Mouse (Mus musculus): Measurements from ENCODE around the gene Spcs1. TPM values are rescaled to one million over a fixed set of nuclear protein-coding genes. Genes with fewer than 3 reads are reported as not detected.

The Spcs1 gene
- polyA plus RNA-seq (2014; fragmentation: Illumina TruSeq; extraction: RNeasy Lipid Tissue Mini Kit (QIAGEN cat#74804); ENCODE audit: low read depth, low replicate concordance), result 331 TPM

GRCm38 (mm10) chr14:31001307-31002205 lies at the start of gene Spcs1, which contains the start of gene Glt8d1:
Gene Spcs1, minus strand, starts transcription at chr14:31001672.
Gene Glt8d1, plus strand, starts transcription at chr14:31001400.

GRCm38 (mm10) chr14:31018860-31019291 lies 17.4 kb upstream of the Spcs1 start, which contains the start of the genes Pbrm1 and Gnl3:
Gene Pbrm1, plus strand, starts transcription at chr14:31019138.
Gene Gnl3, minus strand, starts transcription at chr14:31019152.

GRCm38 (mm10) chr14:30951154-30951825 lies 50.2 kb downstream of the Spcs1 start, which contains the start of gene Nek4:
Gene Nek4, plus strand, starts transcription at chr14:30951377.

Other genes starting within 250 kb of the Spcs1 start
- 5.6 TPM for gene Tmem110, start 176.1 kb downstream of the Spcs1 start, polyA plus RNA-seq (2014; fragmentation: Illumina TruSeq; extraction: RNeasy Lipid Tissue Mini Kit (QIAGEN cat#74804); ENCODE audit: low read depth, low replicate concordance)
- gene Mustn1, start 122.5 kb downstream of the Spcs1 start, polyA plus RNA-seq (2014; fragmentation: Illumina TruSeq; extraction: RNeasy Lipid Tissue Mini Kit (QIAGEN cat#74804); ENCODE audit: low read depth, low replicate concordance), result 8.3 TPM
- gene Itih4, start 115.2 kb downstream of the Spcs1 start, polyA plus RNA-seq (2014; fragmentation: Illumina TruSeq; extraction: RNeasy Lipid Tissue Mini Kit (QIAGEN cat#74804); ENCODE audit: low read depth, low replicate concordance), result not detected
- 0.19 TPM for gene Itih3, start 77.9 kb downstream of the Spcs1 start, polyA plus RNA-seq (2014; fragmentation: Illumina TruSeq; extraction: RNeasy Lipid Tissue Mini Kit (QIAGEN cat#74804); ENCODE audit: low read depth, low replicate concordance)
- gene Itih1, start 58.4 kb downstream of the Spcs1 start, polyA plus RNA-seq (2014; fragmentation: Illumina TruSeq; extraction: RNeasy Lipid Tissue Mini Kit (QIAGEN cat#74804); ENCODE audit: low read depth, low replicate concordance), result not detected
- gene Nek4, start 50.3 kb downstream of the Spcs1 start, polyA plus RNA-seq (2014; fragmentation: Illumina TruSeq; extraction: RNeasy Lipid Tissue Mini Kit (QIAGEN cat#74804); ENCODE audit: low read depth, low replicate concordance), result 16.5 TPM
- 78.8 TPM for gene Glt8d1, start 272 bp downstream of the Spcs1 start, polyA plus RNA-seq (2014; fragmentation: Illumina TruSeq; extraction: RNeasy Lipid Tissue Mini Kit (QIAGEN cat#74804); ENCODE audit: low read depth, low replicate concordance)
- gene Pbrm1, start 17.5 kb upstream of the Spcs1 start, polyA plus RNA-seq (2014; fragmentation: Illumina TruSeq; extraction: RNeasy Lipid Tissue Mini Kit (QIAGEN cat#74804); ENCODE audit: low read depth, low replicate concordance), result 84.8 TPM
- 120 TPM for gene Gnl3, start 17.5 kb upstream of the Spcs1 start, polyA plus RNA-seq (2014; fragmentation: Illumina TruSeq; extraction: RNeasy Lipid Tissue Mini Kit (QIAGEN cat#74804); ENCODE audit: low read depth, low replicate concordance)
- 6.5 TPM for gene Smim4, start 127.3 kb upstream of the Spcs1 start, polyA plus RNA-seq (2014; fragmentation: Illumina TruSeq; extraction: RNeasy Lipid Tissue Mini Kit (QIAGEN cat#74804); ENCODE audit: low read depth, low replicate concordance)
- not detected for gene Nt5dc2, start 129.4 kb upstream of the Spcs1 start, polyA plus RNA-seq (2014; fragmentation: Illumina TruSeq; extraction: RNeasy Lipid Tissue Mini Kit (QIAGEN cat#74804); ENCODE audit: low read depth, low replicate concordance)
- 17.6 TPM for gene Stab1, start 167.0 kb upstream of the Spcs1 start, polyA plus RNA-seq (2014; fragmentation: Illumina TruSeq; extraction: RNeasy Lipid Tissue Mini Kit (QIAGEN cat#74804); ENCODE audit: low read depth, low replicate concordance)
- not detected for gene Tnnc1, start 206.6 kb upstream of the Spcs1 start, polyA plus RNA-seq (2014; fragmentation: Illumina TruSeq; extraction: RNeasy Lipid Tissue Mini Kit (QIAGEN cat#74804); ENCODE audit: low read depth, low replicate concordance)
- gene Nisch, start 215.3 kb upstream of the Spcs1 start, polyA plus RNA-seq (2014; fragmentation: Illumina TruSeq; extraction: RNeasy Lipid Tissue Mini Kit (QIAGEN cat#74804); ENCODE audit: low read depth, low replicate concordance), result 76.7 TPM
- gene Sema3g, start 216.2 kb upstream of the Spcs1 start, polyA plus RNA-seq (2014; fragmentation: Illumina TruSeq; extraction: RNeasy Lipid Tissue Mini Kit (QIAGEN cat#74804); ENCODE audit: low read depth, low replicate concordance), result 0.60 TPM
- 9.1 TPM for gene Phf7, start 249.6 kb upstream of the Spcs1 start, polyA plus RNA-seq (2014; fragmentation: Illumina TruSeq; extraction: RNeasy Lipid Tissue Mini Kit (QIAGEN cat#74804); ENCODE audit: low read depth, low replicate concordance)
- 4.8 TPM for gene Bap1, start 249.8 kb upstream of the Spcs1 start, polyA plus RNA-seq (2014; fragmentation: Illumina TruSeq; extraction: RNeasy Lipid Tissue Mini Kit (QIAGEN cat#74804); ENCODE audit: low read depth, low replicate concordance)

Measured in sigmoid colon, adult 10 weeks (tissue).